Mouse (Mus musculus) frontal cortex, postnatal 10 days (tissue): ENCODE results near the gene Fam207a.
A peak's percentile ranks its signal among the peaks of the same experiment; 100 is the strongest.

Experiments used
- DNase-seq, 2 experiments: peaks; one replicate each; pipeline ENCODE4 v3.0.0; 2022; ENCODE audit warnings: low spot score in 2 of 2, mixed read lengths in 1 of 2

Gene Fam207a

DNA sequence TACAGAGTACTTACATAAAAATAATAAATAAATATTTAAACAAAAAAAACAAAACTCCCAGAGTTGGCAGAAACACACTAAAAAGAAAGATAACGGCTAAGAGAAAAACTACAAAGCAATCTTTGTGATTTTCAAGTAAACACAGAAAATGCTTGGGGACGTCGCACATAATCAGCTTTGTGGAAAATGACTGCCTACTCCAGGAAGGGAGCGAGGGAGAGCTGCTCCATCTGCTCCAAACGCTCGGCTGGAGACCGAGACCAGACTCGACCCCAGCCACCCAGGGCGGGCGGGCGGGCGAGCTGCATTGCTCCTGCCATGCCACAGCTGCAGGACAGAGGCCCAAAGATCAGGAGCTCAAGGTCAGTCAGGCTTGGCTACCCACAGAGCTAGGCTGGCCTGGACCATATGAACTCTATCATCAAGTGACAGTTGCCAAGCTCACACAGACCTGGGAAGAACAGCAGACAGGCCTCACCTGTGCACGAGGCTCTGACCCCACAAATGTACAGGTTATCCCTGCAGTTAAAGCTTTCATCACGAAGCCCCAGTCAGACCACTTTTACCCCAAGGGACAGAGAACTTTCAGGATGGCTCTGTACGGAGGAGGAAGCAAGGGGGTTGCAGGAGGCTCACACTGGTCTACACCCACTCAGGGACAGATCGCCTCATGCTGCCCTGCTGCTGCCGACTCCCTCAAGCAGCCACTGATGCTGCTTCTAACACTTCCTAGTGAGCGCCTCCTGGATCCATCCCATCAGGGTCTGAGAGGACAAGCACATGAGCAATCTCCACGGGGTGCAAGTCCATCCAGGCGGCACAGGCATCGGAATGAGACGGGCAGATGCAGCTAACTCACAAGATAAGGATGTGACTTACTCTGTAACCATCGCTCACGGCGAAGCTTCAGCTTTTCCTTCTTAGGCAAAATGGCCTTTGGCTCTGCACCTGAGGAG is 12.3 kb downstream of the Fam207a start:
- no peak for DNase-seq

DNA sequence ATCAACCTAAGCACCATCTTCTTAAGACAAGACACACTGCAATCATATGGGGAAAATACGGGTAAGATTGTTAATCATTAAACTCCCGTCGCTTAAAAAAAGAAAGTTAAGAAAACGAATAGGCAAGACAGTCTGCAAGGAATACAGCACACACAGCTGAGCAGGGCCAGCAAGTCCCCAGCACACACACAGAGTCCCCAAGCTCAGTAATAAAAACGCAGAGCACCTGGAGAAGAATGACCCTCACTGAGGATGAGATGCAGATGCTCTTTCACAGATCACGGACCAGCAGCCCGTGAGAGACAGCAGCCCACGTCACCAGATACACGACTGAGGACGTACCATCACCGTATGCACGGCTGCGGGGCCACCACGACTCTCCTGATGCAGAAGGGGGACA is 14.9 kb downstream of the Fam207a start:
- DNase-seq, result no peak

DNA sequence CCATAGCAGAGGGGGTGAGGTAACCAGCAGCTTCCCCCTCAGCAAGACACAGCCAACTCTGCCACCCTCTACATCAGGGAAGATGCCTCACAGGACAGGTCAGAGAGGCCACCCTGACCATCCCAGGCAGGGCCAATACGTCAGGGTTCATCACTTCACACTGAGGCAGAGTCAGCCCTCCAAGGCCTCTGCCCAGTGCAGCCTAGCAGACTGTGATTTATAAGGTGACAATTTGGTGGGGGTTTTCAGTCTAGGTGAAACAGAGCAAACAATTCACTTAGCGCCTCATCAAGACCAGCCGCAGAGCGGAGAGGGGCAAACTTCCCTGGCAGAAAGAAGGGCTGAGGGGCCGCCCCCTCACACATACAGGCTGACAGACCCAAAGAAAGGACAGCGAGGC is 17.3 kb downstream of the Fam207a start:
- DNase-seq, result no peak

DNA sequence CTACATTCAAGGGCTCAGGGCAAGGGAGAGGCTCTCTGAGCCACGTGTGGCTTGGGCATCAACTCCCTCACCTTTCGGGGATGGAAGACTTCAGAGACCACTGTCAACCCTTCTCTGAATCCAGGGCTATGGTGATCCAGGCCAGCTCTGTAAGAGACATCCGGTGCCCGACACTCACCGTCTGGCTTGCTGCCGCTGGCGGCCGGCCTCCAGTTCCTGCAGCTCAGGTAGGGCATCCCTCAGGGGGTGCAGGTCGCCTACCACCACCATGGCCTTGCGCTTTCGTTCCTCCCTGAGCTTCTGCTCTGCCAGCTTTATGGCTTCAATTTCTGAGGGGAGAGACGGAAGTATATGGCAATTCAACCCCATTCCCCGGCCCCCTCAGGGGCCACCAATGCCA is 18.4 kb downstream of the Fam207a start:
- no peak for DNase-seq

DNA sequence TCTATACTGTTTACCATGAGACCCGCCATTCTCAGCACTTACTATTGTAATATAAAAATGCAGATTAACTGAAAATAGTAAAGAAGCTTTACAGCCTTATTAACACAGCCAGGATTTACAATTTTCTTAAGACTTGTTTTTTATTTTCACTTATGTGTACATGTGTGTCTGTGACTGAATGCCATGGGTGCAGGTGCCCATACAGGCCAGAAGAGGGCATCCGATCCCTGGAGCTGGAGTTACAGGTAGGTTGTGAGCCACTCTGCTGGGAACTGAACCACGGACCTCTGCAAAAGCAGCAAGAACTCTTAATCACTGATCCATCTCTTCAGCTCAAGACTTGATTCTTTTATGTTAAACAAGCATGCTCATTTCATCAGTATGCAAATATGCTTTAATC is 22.7 kb downstream of the Fam207a start:
- no peak for DNase-seq

- no peak for DNase-seq
Observed at GRCm38 (mm10) chr10:77491585-77491984, 24.0 kb downstream of the Fam207a start.

GRCm38 (mm10) chr10:77488168-77488567 is 27.4 kb downstream of the Fam207a start:
- DNase-seq, result no peak

DNA sequence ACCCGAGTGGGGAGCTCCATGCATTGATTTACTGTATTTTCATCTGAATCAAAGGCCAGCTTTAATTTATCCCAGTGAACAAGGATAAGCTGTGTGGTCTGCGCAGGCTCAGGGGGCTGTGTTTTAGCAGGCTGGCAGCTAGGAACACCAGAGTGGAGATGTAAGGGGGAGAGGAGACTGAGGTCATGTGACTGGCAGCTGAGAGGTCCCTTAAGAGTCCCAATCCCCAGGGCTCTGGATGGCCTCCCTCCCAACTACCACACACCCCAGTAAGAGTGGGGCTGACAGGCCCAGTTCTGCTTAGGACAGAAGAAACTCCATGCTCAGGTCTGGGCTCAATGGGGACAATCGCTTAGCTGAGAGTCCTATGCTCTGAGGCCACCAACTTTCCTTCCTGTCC is 29.8 kb downstream of the Fam207a start:
- no peak for DNase-seq

GRCm38 (mm10) chr10:77484205-77484935 is 31.2 kb downstream of the Fam207a start:
- DNase-seq, result no peak

DNA sequence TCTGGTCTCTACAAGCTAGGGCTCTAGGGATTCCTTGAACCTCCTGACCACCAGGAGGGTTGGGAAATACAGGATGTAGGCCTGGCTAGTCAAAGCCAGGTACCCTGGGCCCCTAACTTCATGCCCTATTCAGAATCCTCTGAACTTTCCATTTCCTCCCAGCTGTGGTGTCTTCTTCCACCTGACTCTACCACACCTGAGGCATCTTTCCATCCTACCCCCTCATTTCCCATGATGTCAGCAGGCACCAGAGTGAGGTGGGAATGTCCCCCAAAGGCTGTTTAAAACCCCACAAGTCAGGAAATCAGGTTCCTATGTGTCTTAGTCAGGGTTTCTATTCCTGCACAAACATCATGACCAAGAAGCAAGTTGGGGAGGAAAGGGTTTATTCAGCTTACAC is 33.8 kb downstream of the Fam207a start:
- DNase-seq, result no peak

- no peak for DNase-seq
Observed at GRCm38 (mm10) chr10:77479972-77480371, 35.6 kb downstream of the Fam207a start.

DNA sequence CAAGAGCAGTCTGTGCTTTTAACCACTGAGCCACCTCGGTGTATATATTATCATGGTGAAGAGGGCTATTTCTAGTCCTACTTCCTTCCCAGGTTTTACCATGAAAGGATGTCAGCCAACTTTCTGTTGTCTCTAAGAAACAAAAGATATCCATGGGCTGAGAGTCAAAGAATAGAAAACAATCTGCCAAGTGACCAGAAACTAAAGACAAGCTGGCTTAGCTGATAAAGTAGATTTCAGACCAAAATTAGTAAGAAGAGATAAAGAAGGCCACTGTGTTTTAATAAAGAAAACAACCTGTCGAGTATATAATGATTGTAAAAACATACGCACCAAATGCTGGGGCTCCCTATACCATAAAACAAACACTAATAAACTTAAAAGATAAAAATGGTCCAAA is 38.7 kb downstream of the Fam207a start:
- no peak for DNase-seq

- DNase-seq, result no peak
Observed at GRCm38 (mm10) chr10:77472188-77472587, 43.4 kb downstream of the Fam207a start.

GRCm38 (mm10) chr10:77471512-77471911 is 44.1 kb downstream of the Fam207a start:
- no peak for DNase-seq

DNA sequence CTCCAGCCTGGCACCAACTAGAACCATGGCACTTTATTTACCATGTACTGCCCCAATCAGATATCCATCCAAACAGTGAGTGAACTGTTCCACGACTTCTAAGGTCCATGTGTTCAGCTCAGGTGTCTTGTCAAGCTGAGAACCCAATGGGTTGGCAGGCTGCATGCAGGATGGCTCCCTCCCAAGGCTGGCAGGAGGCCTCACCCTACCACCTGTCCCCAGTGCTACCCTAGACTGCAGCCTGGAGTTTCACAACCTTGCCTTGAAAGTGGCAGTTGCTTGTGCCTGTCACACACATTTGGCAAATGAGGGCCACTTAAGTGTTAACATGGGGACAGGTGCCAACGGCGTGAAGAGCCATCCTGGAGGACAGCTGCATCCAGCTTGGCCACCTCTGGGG is 44.8 kb downstream of the Fam207a start:
- DNase-seq, result no peak

DNA sequence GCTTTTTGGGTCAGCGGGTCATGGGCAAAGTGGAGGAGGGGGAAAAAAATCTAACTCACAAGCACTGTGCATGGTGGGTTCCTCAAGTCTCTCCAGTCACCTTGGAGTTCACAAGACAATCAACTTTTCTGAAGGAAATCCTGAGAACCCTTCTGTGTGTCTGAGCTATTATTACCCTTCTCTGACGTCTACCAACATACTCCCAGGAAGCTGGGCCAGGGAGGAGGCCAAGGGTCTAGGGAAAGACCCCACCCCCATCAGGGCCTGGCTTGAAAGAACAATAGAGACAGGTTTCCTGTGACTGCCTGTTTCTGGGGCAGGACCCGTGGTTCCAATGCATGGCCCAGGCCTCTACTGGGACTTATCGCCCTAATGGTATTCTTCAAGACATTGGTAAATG is 46.9 kb downstream of the Fam207a start:
- no peak for DNase-seq

- no peak for DNase-seq
Observed at GRCm38 (mm10) chr10:77467407-77467806, 48.2 kb downstream of the Fam207a start.

DNA sequence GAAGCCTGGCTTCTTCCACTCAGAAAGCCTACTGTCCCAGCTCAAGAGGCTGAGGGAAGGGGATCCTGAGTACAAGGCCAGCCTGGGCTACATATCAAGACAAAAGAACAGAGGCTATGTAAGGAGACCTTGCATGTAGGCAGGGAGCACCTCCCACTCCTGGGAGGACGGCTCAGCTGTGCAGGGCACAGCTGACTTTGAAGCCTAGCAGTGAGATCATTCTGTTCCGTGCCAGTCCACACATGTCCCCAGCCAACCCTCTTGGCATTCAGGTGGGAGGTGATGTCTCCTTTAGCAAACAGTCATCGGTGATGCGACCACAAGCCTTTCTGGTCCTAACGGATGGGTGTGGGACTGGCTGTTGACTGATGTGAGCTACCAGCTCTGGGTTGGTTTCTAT is 49.7 kb downstream of the Fam207a start:
- DNase-seq, result no peak

DNA sequence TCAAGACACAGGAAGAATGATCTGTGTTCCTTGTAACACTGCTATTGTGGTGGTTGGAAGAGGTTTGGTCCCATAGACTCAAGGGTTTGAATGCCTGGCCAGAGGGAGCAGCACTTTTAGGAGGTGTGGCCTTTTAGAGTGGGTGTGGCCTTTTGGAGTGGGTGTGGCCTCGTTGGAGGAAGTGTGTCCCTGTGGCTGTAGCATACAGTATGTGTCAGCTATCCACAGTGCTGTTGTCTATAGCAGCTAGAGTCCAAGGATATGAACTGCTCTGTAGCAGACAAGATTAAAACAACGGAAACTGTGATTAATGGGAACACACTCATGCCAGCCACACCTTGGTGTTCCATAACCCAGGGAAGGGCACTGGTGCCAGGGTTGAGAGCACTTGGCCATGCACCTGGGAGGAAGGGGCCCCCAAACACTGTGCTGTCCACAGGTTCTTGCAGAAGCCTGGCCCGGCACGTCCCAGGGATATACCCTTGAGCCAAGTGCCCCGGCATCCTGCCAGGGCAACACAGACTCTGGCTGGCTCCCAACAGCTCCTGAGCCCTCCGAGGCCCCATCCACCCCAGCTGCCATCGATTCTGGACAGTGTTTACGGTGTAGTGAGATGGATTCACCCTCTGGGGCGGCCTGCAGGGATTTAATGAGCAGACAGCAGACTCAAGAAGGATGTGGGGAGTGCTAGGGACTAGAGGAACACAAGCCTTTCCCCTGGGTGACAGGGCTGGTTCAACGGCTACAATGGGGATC is 51.2 kb downstream of the Fam207a start:
- peak in 1 of 2 experiments; percentile 32 for DNase-seq

DNA sequence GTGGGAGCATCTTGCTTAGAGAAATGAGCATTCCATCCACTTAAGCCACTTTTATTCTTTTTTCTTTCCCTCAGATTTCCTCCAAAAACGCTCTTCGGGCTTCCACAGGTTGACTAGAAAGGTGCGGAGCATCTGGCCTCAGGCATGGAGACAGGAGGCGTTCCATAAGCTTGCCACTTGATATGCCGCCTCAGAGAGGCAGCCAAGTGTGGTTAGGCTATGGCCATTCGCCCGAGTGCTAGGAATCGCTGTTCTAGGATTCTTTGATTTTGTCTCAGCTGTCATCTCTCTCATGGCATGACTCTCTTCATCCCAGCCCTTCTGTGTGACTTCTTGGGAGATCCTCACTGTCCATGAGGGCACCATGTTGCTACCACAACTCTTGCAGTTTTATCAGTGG is 54.4 kb downstream of the Fam207a start:
- DNase-seq, result no peak

- DNase-seq, result no peak
Observed at GRCm38 (mm10) chr10:77457701-77458100, 57.9 kb downstream of the Fam207a start.

- no peak for DNase-seq
Observed at GRCm38 (mm10) chr10:77456507-77456906, 59.1 kb downstream of the Fam207a start.
